Mouse (Mus musculus) midbrain, embryonic 15.5 days (tissue): Measurements from ENCODE around the gene Dhx37. TPM values are rescaled to one million over a fixed set of nuclear protein-coding genes. Genes with fewer than 3 reads are reported as not detected.

Experiments
- ATAC-seq: fragments of 200-750 bp; cut with Nextera tagmentation; replicated peaks from 2 replicates; pipeline ENCODE4 v1.8.0; 2017; ENCODE audit warnings: moderate TSS enrichment
- H3K27ac ChIP-seq: fragments of 300-500 bp; sonication (generic); 2 replicates; pipeline ENCODE4 v1.5.1; 2015; ENCODE audit warnings: mild to moderate bottlenecking, inconsistent platforms
- H3K27me3 ChIP-seq: fragments of 300-500 bp; sonication (generic); replicated peaks from 2 replicates; pipeline ENCODE4 v1.6.1; 2015; ENCODE audit warnings: inconsistent platforms
- H3K36me3 ChIP-seq: fragments of 300-500 bp; sonication (generic); replicated peaks from 2 replicates; pipeline ENCODE4 v1.6.1; 2015; ENCODE audit warnings: inconsistent platforms
- H3K4me1 ChIP-seq: fragments of 300-500 bp; sonication (generic); 2 replicates; pipeline ENCODE4 v1.6.1; 2015; ENCODE audit warnings: inconsistent platforms
- H3K4me2 ChIP-seq: fragments of 300-500 bp; sonication (generic); 2 replicates; pipeline ENCODE4 v1.6.1; 2015; ENCODE audit warnings: inconsistent platforms, mild to moderate bottlenecking, moderate library complexity
- H3K4me3 ChIP-seq: fragments of 300-500 bp; sonication (generic); 2 replicates; pipeline ENCODE4 v1.5.1; 2015; ENCODE audit warnings: mild to moderate bottlenecking, inconsistent platforms
- H3K9ac ChIP-seq: fragments of 300-500 bp; sonication (generic); 2 replicates; pipeline ENCODE4 v1.6.1; 2015; ENCODE audit warnings: mild to moderate bottlenecking, inconsistent platforms
- H3K9me3 ChIP-seq: fragments of 300-500 bp; sonication (generic); 2 replicates; pipeline ENCODE4 v1.6.1; 2016; ENCODE audit warnings: inconsistent platforms
- WGBS: fragments of 180-500 bp; shearing (Covaris S2); methylation state at CpG from one replicate; pipeline ENCODE4 v1.1.7; 2015; ENCODE audit warnings: mixed read lengths; 5-methylcytosine and 5-hydroxymethylcytosine counted together
- polyA plus RNA-seq: library from polyadenylated mRNA; unstranded; fragments of >200 nt; fragmentation: Nextera tagmentation; extraction: Ambion mirVana; gene quantifications from 2 replicates; pipeline ENCODE4 v1.2.1, GENCODE M21; 2015

Dhx37 gene
- polyA plus RNA-seq, 1 experiment from 2014 or later: 14.8 TPM

GRCm38 (mm10) chr5:125381954-125382672, 51.8 kb downstream of the Dhx37 start:
- 83% methylated on average over 5 of the region's 5 CpGs for WGBS
- no peak for ATAC-seq

GRCm38 (mm10) chr5:125378919-125379318, 55.0 kb downstream of the Dhx37 start:
- Histone ChIP-seq H3K4me2 (no peak overlapping the region), H3K4me3 (no peak overlapping the region), H3K9me3 (no peaks in the 10 kb centered on the region), H3K36me3 (no peaks in the 10 kb centered on the region), H3K27ac (no peak overlapping the region), H3K9ac (no peak overlapping the region), H3K4me1 (peaks cover 2% of the 10 kb centered on the region; the same call in 1 of the 2 replicates), H3K27me3 (no peaks in the 10 kb centered on the region)
- ATAC-seq: no peak
- 80% methylated on average over 5 of the region's 5 CpGs for WGBS

More at GRCm38 (mm10) chr5:125381954-125382672, 51.8 kb downstream of the Dhx37 start:
- H3K4me3 ChIP-seq: no peak overlapping the region
- no peak overlapping the region for H3K9ac ChIP-seq
- peaks cover 23% of the 10 kb centered on the region for H3K4me1 ChIP-seq
- no peak overlapping the region for H3K4me2 ChIP-seq
- H3K27ac ChIP-seq: no peak overlapping the region
- H3K36me3 ChIP-seq: peaks cover 17% of the 10 kb centered on the region
- no peaks in the 10 kb centered on the region for H3K27me3 ChIP-seq
- no peaks in the 10 kb centered on the region for H3K9me3 ChIP-seq

GRCm38 (mm10) chr5:125377214-125377613, 56.7 kb downstream of the Dhx37 start:
- WGBS: 72% methylated on average over 7 of the region's 7 CpGs

GRCm38 (mm10) chr5:125375871-125376270, 58.0 kb downstream of the Dhx37 start:
- no peak for ATAC-seq
- Histone ChIP-seq H3K27me3 (no peaks in the 10 kb centered on the region), H3K9ac (no peak overlapping the region), H3K4me1 (no peaks in the 10 kb centered on the region), H3K36me3 (no peaks in the 10 kb centered on the region), H3K9me3 (no peaks in the 10 kb centered on the region), H3K27ac (no peak overlapping the region), H3K4me3 (no peak overlapping the region), H3K4me2 (no peak overlapping the region)
- WGBS: 92% methylated on average over 2 of the region's 2 CpGs

More at GRCm38 (mm10) chr5:125377214-125377613, 56.7 kb downstream of the Dhx37 start:
- no peaks in the 10 kb centered on the region for H3K27me3 ChIP-seq
- no peaks in the 10 kb centered on the region for H3K9me3 ChIP-seq
- H3K27ac ChIP-seq: no peak overlapping the region
- no peak overlapping the region for H3K9ac ChIP-seq
- H3K4me2 ChIP-seq: no peak overlapping the region
- no peaks in the 10 kb centered on the region for H3K4me1 ChIP-seq
- H3K4me3 ChIP-seq: no peak overlapping the region
- H3K36me3 ChIP-seq: no peaks in the 10 kb centered on the region
- no peak for ATAC-seq

- no peak overlapping the region for H3K4me2 ChIP-seq
- no peak overlapping the region for H3K27ac ChIP-seq
- H3K27me3 ChIP-seq: no peaks in the 10 kb centered on the region
- H3K9ac ChIP-seq: no peak overlapping the region
- no peaks in the 10 kb centered on the region for H3K4me1 ChIP-seq
- H3K36me3 ChIP-seq: no peaks in the 10 kb centered on the region
- no peak overlapping the region for H3K4me3 ChIP-seq
- H3K9me3 ChIP-seq: no peaks in the 10 kb centered on the region
- 78% methylated on average over 4 of the region's 4 CpGs for WGBS
- no peak for ATAC-seq
Measured at GRCm38 (mm10) chr5:125372027-125372426, 61.9 kb downstream of the Dhx37 start.

GRCm38 (mm10) chr5:125370950-125371693, 62.8 kb downstream of the Dhx37 start:
- Histone ChIP-seq H3K36me3 (no peaks in the 10 kb centered on the region), H3K4me3 (no peak overlapping the region), H3K9ac (no peak overlapping the region), H3K27ac (no peak overlapping the region), H3K27me3 (no peaks in the 10 kb centered on the region), H3K9me3 (no peaks in the 10 kb centered on the region), H3K4me1 (no peaks in the 10 kb centered on the region), H3K4me2 (no peak overlapping the region)
- ATAC-seq: no peak
- 80% methylated on average over 7 of the region's 7 CpGs for WGBS

GRCm38 (mm10) chr5:125368568-125368967, 65.4 kb downstream of the Dhx37 start:
- H3K4me3 ChIP-seq: no peak overlapping the region
- no peaks in the 10 kb centered on the region for H3K4me1 ChIP-seq
- no peak; the same call in 1 of the 2 replicates for ATAC-seq
- no peaks in the 10 kb centered on the region for H3K36me3 ChIP-seq
- no peaks in the 10 kb centered on the region for H3K9me3 ChIP-seq
- H3K4me2 ChIP-seq: no peak overlapping the region
- no peaks in the 10 kb centered on the region for H3K27me3 ChIP-seq
- H3K27ac ChIP-seq: no peak overlapping the region
- no peak overlapping the region for H3K9ac ChIP-seq
- WGBS: 5% methylated on average over 4 of the region's 4 CpGs

GRCm38 (mm10) chr5:125368156-125368555, 65.8 kb downstream of the Dhx37 start:
- Histone ChIP-seq H3K4me2 (no peak overlapping the region), H3K9me3 (no peaks in the 10 kb centered on the region), H3K27me3 (no peaks in the 10 kb centered on the region), H3K4me1 (no peaks in the 10 kb centered on the region), H3K36me3 (no peaks in the 10 kb centered on the region), H3K27ac (no peak overlapping the region), H3K9ac (no peak overlapping the region), H3K4me3 (no peak overlapping the region)
- no peak for ATAC-seq
- 73% methylated on average over 5 of the region's 5 CpGs for WGBS

GRCm38 (mm10) chr5:125364851-125365429, 69.0 kb downstream of the Dhx37 start:
- Histone ChIP-seq H3K4me3 (no peak overlapping the region), H3K27me3 (no peaks in the 10 kb centered on the region), H3K27ac (no peak overlapping the region), H3K9me3 (no peaks in the 10 kb centered on the region), H3K9ac (no peak overlapping the region), H3K4me2 (no peak overlapping the region), H3K36me3 (no peaks in the 10 kb centered on the region), H3K4me1 (no peaks in the 10 kb centered on the region)
- ATAC-seq: no peak
- 84% methylated on average over 4 of the region's 4 CpGs for WGBS

- no peak for ATAC-seq
- Histone ChIP-seq H3K36me3 (no peaks in the 10 kb centered on the region), H3K9ac (no peak overlapping the region), H3K27me3 (no peaks in the 10 kb centered on the region), H3K9me3 (no peaks in the 10 kb centered on the region), H3K4me2 (no peak overlapping the region), H3K4me1 (no peaks in the 10 kb centered on the region), H3K4me3 (no peak overlapping the region), H3K27ac (no peak overlapping the region)
- 82% methylated on average over 7 of the region's 7 CpGs for WGBS
Measured at GRCm38 (mm10) chr5:125363894-125364293, 70.0 kb downstream of the Dhx37 start.
